Mouse (Mus musculus): Measurements from ENCODE around the gene Tagln2. TPM values are rescaled to one million over a fixed set of nuclear protein-coding genes. Genes with fewer than 3 reads are reported as not detected.

The Tagln2 gene
- polyA plus RNA-seq, 1 experiment from 2014 or later: 56.9 TPM

- Histone ChIP-seq H3K36me3 (ENCODE audit: control insufficient read depth, insufficient read depth, low read length) (no peaks in the 10 kb centered on the region), H3K27ac (ENCODE audit: low read depth, low read length) (no peak within 1 kb of the TSS), H3K27me3 (ENCODE audit: control insufficient read depth, insufficient read depth, low read length) (no peaks in the 10 kb centered on the region), H3K9me3 (ENCODE audit: control insufficient read depth, low read length) (no peaks in the 10 kb centered on the region), H3K4me1 (ENCODE audit: control insufficient read depth, insufficient read depth, low read length) (no peaks in the 10 kb centered on the region), H3K4me2 (ENCODE audit: low read depth, low read length) (no peak within 1 kb of the TSS), H3K9ac (replicated peaks; ENCODE audit: low read depth, low read length) (no peak within 1 kb of the TSS), H3K4me3 (ENCODE audit: low read depth, low read length) (no peak within 1 kb of the TSS)
- 68% methylated on average over 7 of the region's 7 CpGs for WGBS
- ATAC-seq (ENCODE audit: low read depth): no peak
These were observed 24.6 kb upstream of the Tagln2 start, which contains the start of gene Slamf9 for GRCm38 (mm10) chr1:172475054-172475741. Gene Slamf9 (plus strand): TSS chr1:172475358.

- Histone ChIP-seq H3K9me3 (ENCODE audit: control insufficient read depth, low read length) (no peaks in the 10 kb centered on the region), H3K27me3 (ENCODE audit: control insufficient read depth, insufficient read depth, low read length) (no peaks in the 10 kb centered on the region), H3K4me2 (ENCODE audit: low read depth, low read length) (no peak overlapping the region), H3K4me1 (ENCODE audit: control insufficient read depth, insufficient read depth, low read length) (no peaks in the 10 kb centered on the region), H3K4me3 (ENCODE audit: low read depth, low read length) (no peak overlapping the region), H3K27ac (ENCODE audit: low read depth, low read length) (no peak overlapping the region), H3K36me3 (ENCODE audit: control insufficient read depth, insufficient read depth, low read length) (no peaks in the 10 kb centered on the region), H3K9ac (replicated peaks; ENCODE audit: low read depth, low read length) (no peak overlapping the region)
- WGBS: 80% methylated on average over 5 of the region's 5 CpGs
- ATAC-seq (ENCODE audit: low read depth): no peak
These were observed 21.8 kb upstream of the Tagln2 start for GRCm38 (mm10) chr1:172478020-172478419.

DNA sequence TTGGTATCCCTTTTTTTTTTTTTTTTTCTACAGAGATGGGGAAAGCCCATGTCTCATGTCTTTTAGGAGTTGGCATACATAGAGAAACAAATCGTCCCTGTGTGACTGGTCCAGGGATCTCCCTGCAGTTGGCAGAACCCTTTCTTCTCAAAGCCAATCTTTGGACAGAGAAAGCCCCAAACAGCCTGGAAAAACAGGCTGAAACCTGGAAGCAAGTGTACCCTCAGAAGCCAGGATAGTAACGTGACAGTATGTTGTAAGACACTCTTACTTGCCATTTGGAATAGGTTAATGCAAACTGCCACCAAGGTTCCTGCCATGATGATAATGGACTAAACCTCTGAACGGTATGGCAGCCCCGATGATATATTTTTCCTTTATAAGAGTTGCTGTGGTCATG is 19.5 kb upstream of the Tagln2 start:
- Histone ChIP-seq H3K4me2 (ENCODE audit: low read depth, low read length) (no peak overlapping the region), H3K9ac (replicated peaks; ENCODE audit: low read depth, low read length) (no peak overlapping the region), H3K27me3 (ENCODE audit: control insufficient read depth, insufficient read depth, low read length) (no peaks in the 10 kb centered on the region), H3K27ac (ENCODE audit: low read depth, low read length) (no peak overlapping the region), H3K4me3 (ENCODE audit: low read depth, low read length) (no peak overlapping the region), H3K36me3 (ENCODE audit: control insufficient read depth, insufficient read depth, low read length) (no peaks in the 10 kb centered on the region), H3K9me3 (ENCODE audit: control insufficient read depth, low read length) (no peaks in the 10 kb centered on the region), H3K4me1 (ENCODE audit: control insufficient read depth, insufficient read depth, low read length) (peaks cover 20% of the 10 kb centered on the region)
- 94% methylated on average over 4 of the region's 4 CpGs for WGBS
- ATAC-seq (ENCODE audit: low read depth): no peak

DNA sequence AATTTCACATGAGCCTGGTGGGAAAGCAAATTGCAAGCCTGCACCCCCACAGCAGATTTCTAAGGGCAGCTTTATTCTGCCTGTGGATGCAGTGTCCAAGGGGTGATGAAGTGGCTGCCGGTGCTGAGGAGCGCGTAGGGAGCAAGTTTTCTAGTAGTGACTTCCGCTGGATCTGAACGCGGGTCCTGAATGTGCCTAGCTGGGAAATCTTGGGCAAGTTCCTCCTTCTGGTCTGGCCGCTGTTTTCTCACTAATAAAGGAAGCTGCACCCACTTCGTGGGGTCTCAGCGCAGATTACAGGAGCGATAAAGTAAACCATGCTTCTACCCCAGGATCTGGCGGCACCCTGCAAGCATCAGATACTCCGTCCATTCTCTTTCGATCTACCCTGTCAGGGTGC is 18.7 kb upstream of the Tagln2 start:
- Histone ChIP-seq H3K27ac (ENCODE audit: low read depth, low read length) (no peak overlapping the region), H3K4me3 (ENCODE audit: low read depth, low read length) (peak overlapping the region; percentile 59), H3K4me2 (ENCODE audit: low read depth, low read length) (peak overlapping the region; percentile 84), H3K9ac (replicated peaks; ENCODE audit: low read depth, low read length) (peak overlapping the region; percentile 51), H3K9me3 (ENCODE audit: control insufficient read depth, low read length) (no peaks in the 10 kb centered on the region), H3K36me3 (ENCODE audit: control insufficient read depth, insufficient read depth, low read length) (no peaks in the 10 kb centered on the region), H3K27me3 (ENCODE audit: control insufficient read depth, insufficient read depth, low read length) (no peaks in the 10 kb centered on the region), H3K4me1 (ENCODE audit: control insufficient read depth, insufficient read depth, low read length) (peaks cover 27% of the 10 kb centered on the region)
- ATAC-seq (ENCODE audit: low read depth): no peak
- 17% methylated on average over 13 of the region's 13 CpGs for WGBS

DNA sequence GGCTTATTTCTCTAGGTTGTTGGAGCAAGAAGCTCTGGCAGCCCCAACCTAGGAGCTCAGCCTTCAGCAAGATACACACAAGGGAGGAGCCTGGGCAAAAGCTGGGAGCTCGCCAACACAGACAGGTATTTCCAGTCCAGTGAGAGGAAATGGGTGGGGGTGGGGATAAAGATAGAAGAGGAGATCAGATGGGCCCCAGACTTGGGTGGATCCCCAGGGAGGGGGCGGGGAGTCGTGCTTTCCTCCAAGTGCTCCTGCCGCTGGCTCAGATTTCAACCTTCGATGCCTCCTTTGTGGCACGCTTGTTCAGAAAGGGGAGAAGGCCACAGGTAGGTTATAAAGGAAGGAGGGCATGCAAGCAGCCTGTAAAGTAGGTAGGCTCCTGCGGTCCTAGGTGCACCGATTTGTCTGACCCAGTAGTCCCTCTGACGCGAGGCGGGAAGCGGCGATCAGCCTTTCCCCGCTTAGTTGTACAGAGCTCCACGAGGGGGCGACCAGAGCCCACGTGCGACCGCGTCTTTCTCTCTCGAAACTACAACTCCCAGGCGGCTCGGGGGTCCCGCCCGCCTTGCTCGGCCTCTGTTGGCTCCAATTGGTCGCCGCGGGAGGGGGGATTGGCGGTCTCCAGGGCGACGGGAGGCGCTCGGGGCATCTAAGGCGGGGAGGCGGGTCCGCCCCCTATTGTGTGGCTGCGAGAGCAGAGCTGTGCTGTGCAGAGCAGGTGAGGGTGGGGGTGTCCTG is 18.1 kb upstream of the Tagln2 start, which contains the start of gene Igsf9:
Gene Igsf9 (plus strand): TSS at position 249 of the 741 bp plus-strand sequence.
- H3K4me2 ChIP-seq (ENCODE audit: low read depth, low read length): peak within 1 kb of the TSS; percentile 84
- ATAC-seq (ENCODE audit: low read depth): peak; percentile 92
- H3K9ac ChIP-seq (replicated peaks; ENCODE audit: low read depth, low read length): peak within 1 kb of the TSS; percentile 51
- no peaks in the 10 kb centered on the region for H3K9me3 ChIP-seq (ENCODE audit: control insufficient read depth, low read length)
- under 1% methylated on average over 38 of the region's 38 CpGs for WGBS
- H3K36me3 ChIP-seq (ENCODE audit: control insufficient read depth, insufficient read depth, low read length): no peaks in the 10 kb centered on the region
- peaks cover 33% of the 10 kb centered on the region for H3K4me1 ChIP-seq (ENCODE audit: control insufficient read depth, insufficient read depth, low read length)
- no peaks in the 10 kb centered on the region for H3K27me3 ChIP-seq (ENCODE audit: control insufficient read depth, insufficient read depth, low read length)
- peak within 1 kb of the TSS; percentile 45; the same call in 1 of the 2 replicates for H3K27ac ChIP-seq (ENCODE audit: low read depth, low read length)
- peak within 1 kb of the TSS; percentile 59 for H3K4me3 ChIP-seq (ENCODE audit: low read depth, low read length)

- Histone ChIP-seq H3K4me2 (ENCODE audit: low read depth, low read length) (peak overlapping the region; percentile 84), H3K4me1 (ENCODE audit: control insufficient read depth, insufficient read depth, low read length) (peaks cover 40% of the 10 kb centered on the region), H3K9me3 (ENCODE audit: control insufficient read depth, low read length) (no peaks in the 10 kb centered on the region), H3K4me3 (ENCODE audit: low read depth, low read length) (peak overlapping the region; percentile 59), H3K27me3 (ENCODE audit: control insufficient read depth, insufficient read depth, low read length) (no peaks in the 10 kb centered on the region), H3K27ac (ENCODE audit: low read depth, low read length) (peak overlapping the region; percentile 45; the same call in 1 of the 2 replicates), H3K9ac (replicated peaks; ENCODE audit: low read depth, low read length) (peak overlapping the region; percentile 51), H3K36me3 (ENCODE audit: control insufficient read depth, insufficient read depth, low read length) (no peaks in the 10 kb centered on the region)
- peak; percentile 6 for ATAC-seq (ENCODE audit: low read depth)
- under 1% methylated on average over 12 of the region's 12 CpGs for WGBS
These were observed 17.1 kb upstream of the Tagln2 start for GRCm38 (mm10) chr1:172482518-172483360.

DNA sequence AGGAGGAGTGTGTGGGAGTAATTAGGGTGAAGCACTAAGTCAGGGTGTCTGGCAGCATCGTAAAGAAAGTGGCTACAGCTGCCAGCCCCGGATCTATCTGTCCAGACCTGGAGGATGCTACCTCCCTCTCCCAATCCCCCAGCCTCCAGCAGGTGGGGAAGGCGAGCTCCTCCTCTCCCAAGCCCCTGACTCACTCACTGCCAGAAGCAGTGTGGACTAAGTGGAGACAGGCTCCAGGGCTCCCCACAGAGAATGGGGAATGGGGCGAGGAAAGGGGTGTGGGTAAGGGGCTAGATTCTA is 16.5 kb upstream of the Tagln2 start:
- Histone ChIP-seq H3K4me3 (ENCODE audit: low read depth, low read length) (peak overlapping the region; percentile 59), H3K36me3 (ENCODE audit: control insufficient read depth, insufficient read depth, low read length) (no peaks in the 10 kb centered on the region), H3K9me3 (ENCODE audit: control insufficient read depth, low read length) (no peaks in the 10 kb centered on the region), H3K4me1 (ENCODE audit: control insufficient read depth, insufficient read depth, low read length) (peaks cover 40% of the 10 kb centered on the region), H3K4me2 (ENCODE audit: low read depth, low read length) (peak overlapping the region; percentile 84), H3K9ac (replicated peaks; ENCODE audit: low read depth, low read length) (peak overlapping the region; percentile 51), H3K27ac (ENCODE audit: low read depth, low read length) (no peak overlapping the region; the same call in 1 of the 2 replicates), H3K27me3 (ENCODE audit: control insufficient read depth, insufficient read depth, low read length) (no peaks in the 10 kb centered on the region)
- WGBS: 13% methylated on average over 4 of the region's 4 CpGs
- ATAC-seq (ENCODE audit: low read depth): peak; percentile 10; the same call in 1 of the 2 replicates

DNA sequence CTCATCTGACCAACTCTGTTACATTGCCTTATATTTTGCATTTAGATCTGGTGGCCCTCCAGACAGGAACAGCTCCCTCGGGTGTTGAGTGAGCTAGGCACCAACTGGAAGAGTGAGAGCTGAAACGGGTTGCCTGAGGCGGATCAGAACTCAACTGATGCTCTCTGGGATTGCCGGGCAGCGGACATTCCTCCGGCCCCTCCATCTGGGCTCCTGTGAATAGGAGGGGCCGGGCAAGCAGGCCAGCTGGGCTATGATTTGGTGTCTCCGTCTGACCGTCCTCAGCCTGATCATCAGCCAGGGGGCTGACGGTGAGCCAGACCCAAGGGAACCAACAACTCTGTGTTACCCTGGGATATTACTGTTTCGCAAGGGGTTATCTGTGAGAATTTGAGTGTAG is 15.6 kb upstream of the Tagln2 start:
- H3K4me1 ChIP-seq (ENCODE audit: control insufficient read depth, insufficient read depth, low read length): peaks cover 40% of the 10 kb centered on the region
- WGBS: 20% methylated on average over 11 of the region's 11 CpGs
- H3K27me3 ChIP-seq (ENCODE audit: control insufficient read depth, insufficient read depth, low read length): no peaks in the 10 kb centered on the region
- peak overlapping the region; percentile 84 for H3K4me2 ChIP-seq (ENCODE audit: low read depth, low read length)
- no peaks in the 10 kb centered on the region for H3K36me3 ChIP-seq (ENCODE audit: control insufficient read depth, insufficient read depth, low read length)
- no peak for ATAC-seq (ENCODE audit: low read depth)
- H3K27ac ChIP-seq (ENCODE audit: low read depth, low read length): no peak overlapping the region
- no peaks in the 10 kb centered on the region for H3K9me3 ChIP-seq (ENCODE audit: control insufficient read depth, low read length)
- H3K4me3 ChIP-seq (ENCODE audit: low read depth, low read length): peak overlapping the region; percentile 59
- peak overlapping the region; percentile 35; the same call in 1 of the 2 replicates for H3K9ac ChIP-seq (replicated peaks; ENCODE audit: low read depth, low read length)

All from neural tube, embryonic 14.5 days (tissue).